Mouse (Mus musculus): Measurements from ENCODE around the gene Ndufb10. TPM values are rescaled to one million over a fixed set of nuclear protein-coding genes. Genes with fewer than 3 reads are reported as not detected.

The Ndufb10 gene
- polyA plus RNA-seq (2015; fragmentation: Nextera tagmentation; extraction: Ambion mirVana) = 707 and 733 TPM in 2 replicates

DNA sequence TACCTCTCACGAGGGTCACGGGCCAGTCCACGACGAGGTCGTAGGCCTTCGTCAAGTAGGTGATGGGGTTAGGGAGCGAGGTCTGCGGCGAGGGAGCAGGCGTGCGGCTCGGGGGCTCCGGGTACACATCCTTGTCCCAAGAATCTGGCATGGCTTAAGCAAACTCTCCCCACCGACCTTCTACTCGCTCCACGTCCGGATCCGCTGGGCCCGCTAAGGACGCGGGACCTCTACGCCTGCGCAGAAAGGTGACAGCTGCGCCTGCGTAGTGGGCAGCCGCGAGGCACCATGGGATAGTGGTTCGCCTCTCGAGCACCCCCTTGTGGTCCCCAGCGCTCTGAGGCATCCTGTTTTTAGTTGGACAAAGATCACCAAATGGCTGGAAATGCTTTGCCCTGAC lies at the start of gene Ndufb10:
Gene Ndufb10 (minus strand): TSS at position 295 of the 400 bp plus-strand sequence.

DNA sequence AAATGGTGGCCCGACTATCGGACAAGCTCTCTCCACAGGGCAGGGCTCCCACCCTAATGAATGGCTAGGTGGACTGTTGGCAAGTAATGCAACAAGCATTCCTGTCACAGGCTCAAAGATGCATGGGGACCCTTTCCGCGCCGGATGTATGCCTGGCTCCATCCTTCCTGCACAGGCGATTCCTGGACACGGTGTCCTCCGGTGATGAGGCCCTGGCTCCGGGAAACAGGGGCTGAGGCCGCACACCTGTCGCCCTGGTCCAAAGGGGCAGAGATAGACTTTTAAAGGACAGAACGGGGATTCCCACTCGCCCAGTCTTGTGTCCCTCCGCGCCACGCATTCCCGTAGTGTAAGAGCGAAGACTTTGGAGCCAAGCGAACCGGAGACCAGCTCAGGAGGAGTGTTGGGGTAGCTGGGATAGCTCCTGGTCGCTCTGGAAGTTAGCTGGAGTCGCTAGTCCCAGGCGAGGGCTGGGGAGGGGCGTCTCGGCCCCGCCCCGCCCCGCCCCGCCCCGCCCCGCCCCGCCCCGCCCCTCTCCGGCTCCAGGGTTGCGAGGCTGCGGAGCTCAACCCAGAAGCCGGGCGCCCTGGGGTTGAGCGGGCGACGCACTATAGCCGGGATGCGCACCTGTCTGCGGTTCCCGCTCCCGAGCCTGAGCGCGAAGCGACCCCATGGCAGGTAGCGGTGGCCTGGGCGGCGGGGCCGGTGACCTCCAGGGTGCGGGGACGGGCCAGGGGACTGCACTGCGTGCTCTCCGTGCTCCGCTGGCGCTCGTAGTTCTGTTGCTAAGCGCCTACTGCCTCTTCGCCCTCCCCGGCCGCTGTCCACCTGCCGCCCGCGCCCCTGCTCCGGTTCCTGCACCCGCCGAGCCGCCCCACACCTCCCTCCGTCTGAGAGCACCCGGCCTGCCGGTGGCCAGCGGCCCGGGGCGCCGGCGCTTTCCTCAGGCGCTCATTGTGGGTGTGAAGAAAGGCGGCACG lies 28.4 kb upstream of the Ndufb10 start, which contains the start of gene Hs3st6:
Gene Hs3st6 (plus strand): TSS at position 574 of the 980 bp plus-strand sequence.

GRCm38 (mm10) chr17:24736330-24737051 lies 12.2 kb upstream of the Ndufb10 start, which contains the start of gene Msrb1:
TSS of gene Msrb1 (plus strand) at chr17:24736642.

GRCm38 (mm10) chr17:24727618-24728017 lies 3.3 kb upstream of the Ndufb10 start, which contains the start of gene Rpl3l:
TSS of gene Rpl3l (plus strand) at chr17:24727820.

DNA sequence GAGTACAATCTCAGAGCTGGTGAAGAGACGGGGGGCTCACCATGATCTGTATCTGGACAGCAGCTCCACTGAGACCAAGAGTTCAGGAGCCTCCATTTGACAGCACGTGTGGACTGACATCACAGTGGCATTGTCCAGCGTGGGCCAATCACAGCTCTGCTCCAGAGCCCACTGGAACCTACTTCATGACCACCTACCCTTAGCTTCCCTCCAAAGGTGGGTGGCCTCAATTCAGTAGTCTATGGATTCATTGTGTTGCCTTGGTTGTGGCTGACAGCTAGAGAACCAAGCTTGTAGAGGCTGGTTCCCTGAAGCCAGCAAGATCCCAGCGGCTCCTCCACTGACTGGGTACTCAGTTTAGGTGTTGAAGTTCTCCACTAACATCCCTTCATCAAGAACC lies 6.3 kb downstream of the Ndufb10 start, which contains the start of the genes Rnf151 and Rps2:
Gene Rnf151 (minus strand): TSS at position 121 of the 400 bp plus-strand sequence.
Gene Rps2 (plus strand): TSS at position 174 of the 400 bp plus-strand sequence.

DNA sequence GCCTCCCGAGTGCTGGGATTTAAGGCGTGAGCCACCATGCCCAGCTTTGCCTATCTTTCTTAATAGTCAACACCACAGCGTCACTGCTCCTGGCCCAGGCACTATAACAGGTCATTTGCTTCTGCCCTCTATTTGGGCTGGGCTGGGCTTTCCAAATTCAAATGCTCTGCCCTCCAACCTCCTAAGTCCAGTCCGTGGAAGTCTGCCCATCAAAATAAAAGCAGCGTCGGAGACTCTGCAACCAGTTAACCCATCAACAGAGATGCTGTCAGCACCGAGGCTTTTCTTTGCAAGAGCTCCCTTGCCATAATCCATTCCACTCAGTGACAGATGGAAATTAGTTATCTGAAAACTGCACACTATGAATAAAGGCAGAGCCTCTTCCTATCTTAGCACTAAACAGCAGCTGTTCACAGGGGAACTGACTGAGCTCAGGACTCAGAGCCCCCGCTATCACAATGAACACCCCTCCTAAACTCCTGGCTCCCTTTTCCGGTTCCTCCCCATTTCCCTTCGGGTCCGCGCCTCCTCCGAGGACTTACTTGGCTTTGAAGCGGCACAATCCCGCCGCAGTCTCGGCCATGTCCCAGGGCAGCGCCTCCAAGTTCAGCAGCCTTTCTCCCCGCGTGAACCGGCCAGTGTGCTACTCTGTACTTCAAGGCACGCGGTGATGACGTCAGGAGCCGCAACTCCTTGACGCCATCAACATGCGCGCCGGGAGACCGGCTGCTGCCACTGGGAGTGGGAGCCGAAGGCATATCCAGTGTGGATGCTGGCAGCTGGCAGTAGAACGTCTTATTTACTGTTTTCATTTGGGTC lies 17.1 kb downstream of the Ndufb10 start, which contains the start of gene Tbl3:
Gene Tbl3 (minus strand): TSS at position 679 of the 819 bp plus-strand sequence.

GRCm38 (mm10) chr17:24696011-24696697 lies 28.1 kb downstream of the Ndufb10 start, which contains the start of the genes Gfer and Noxo1:
TSS of gene Gfer (minus strand) at chr17:24696156.
TSS of gene Noxo1 (plus strand) at chr17:24696234.

GRCm38 (mm10) chr17:24689251-24690081 lies 34.8 kb downstream of the Ndufb10 start, which contains the start of gene Syngr3:
TSS of gene Syngr3 (minus strand) at chr17:24689955.

Other genes starting within 250 kb of the Ndufb10 start
- gene Mlst8, start 245.4 kb downstream of the Ndufb10 start, polyA plus RNA-seq (2015; fragmentation: Nextera tagmentation; extraction: Ambion mirVana) = 8.4 and 8.8 TPM in 2 replicates
- gene Caskin1, start 235.9 kb downstream of the Ndufb10 start, polyA plus RNA-seq (2015; fragmentation: Nextera tagmentation; extraction: Ambion mirVana) = 0.29 and 0.34 TPM in 2 replicates
- 43.2 and 46.8 TPM in 2 replicates for gene Traf7, start 196.5 kb downstream of the Ndufb10 start, polyA plus RNA-seq (2015; fragmentation: Nextera tagmentation; extraction: Ambion mirVana)
- 0.39 and 0.69 TPM in 2 replicates for gene Rab26, start 190.3 kb downstream of the Ndufb10 start, polyA plus RNA-seq (2015; fragmentation: Nextera tagmentation; extraction: Ambion mirVana)
- gene Pkd1, start 174.6 kb downstream of the Ndufb10 start, polyA plus RNA-seq (2015; fragmentation: Nextera tagmentation; extraction: Ambion mirVana) = 12.6 TPM in 2 replicates
- 25.6 and 31.9 TPM in 2 replicates for gene Tsc2, start 91.8 kb downstream of the Ndufb10 start, polyA plus RNA-seq (2015; fragmentation: Nextera tagmentation; extraction: Ambion mirVana)
- 11.1 TPM in 2 replicates for gene Nthl1, start 91.8 kb downstream of the Ndufb10 start, polyA plus RNA-seq (2015; fragmentation: Nextera tagmentation; extraction: Ambion mirVana)
- gene Slc9a3r2, start 74.2 kb downstream of the Ndufb10 start, polyA plus RNA-seq (2015; fragmentation: Nextera tagmentation; extraction: Ambion mirVana) = 38.9 and 45.6 TPM in 2 replicates
- gene Npw, start 66.0 kb downstream of the Ndufb10 start, polyA plus RNA-seq (2015; fragmentation: Nextera tagmentation; extraction: Ambion mirVana) = not detected in 2 replicates
- 9.0 and 11.7 TPM in 2 replicates for gene Zfp598, start 54.8 kb downstream of the Ndufb10 start, polyA plus RNA-seq (2015; fragmentation: Nextera tagmentation; extraction: Ambion mirVana)
- gene Syngr3, start 34.5 kb downstream of the Ndufb10 start, polyA plus RNA-seq (2015; fragmentation: Nextera tagmentation; extraction: Ambion mirVana) = 0.11 TPM in 1 of 2 replicates, not detected in the other
- 33.2 and 39.3 TPM in 2 replicates for gene Gfer, start 28.3 kb downstream of the Ndufb10 start, polyA plus RNA-seq (2015; fragmentation: Nextera tagmentation; extraction: Ambion mirVana)
- 1.1 and 1.8 TPM in 2 replicates for gene Noxo1, start 28.2 kb downstream of the Ndufb10 start, polyA plus RNA-seq (2015; fragmentation: Nextera tagmentation; extraction: Ambion mirVana)
- gene Tbl3, start 16.8 kb downstream of the Ndufb10 start, polyA plus RNA-seq (2015; fragmentation: Nextera tagmentation; extraction: Ambion mirVana) = 22.5 and 25.2 TPM in 2 replicates
- gene Rnf151, start 6.4 kb downstream of the Ndufb10 start, polyA plus RNA-seq (2015; fragmentation: Nextera tagmentation; extraction: Ambion mirVana) = not detected in 2 replicates
- gene Rps2, start 6.4 kb downstream of the Ndufb10 start, polyA plus RNA-seq (2015; fragmentation: Nextera tagmentation; extraction: Ambion mirVana) = 829 and 862 TPM in 2 replicates
- gene Rpl3l, start 3.3 kb upstream of the Ndufb10 start, polyA plus RNA-seq (2015; fragmentation: Nextera tagmentation; extraction: Ambion mirVana) = 47.3 and 64.3 TPM in 2 replicates
- gene Msrb1, start 12.2 kb upstream of the Ndufb10 start, polyA plus RNA-seq (2015; fragmentation: Nextera tagmentation; extraction: Ambion mirVana) = 52.7 and 59.6 TPM in 2 replicates
- 0.51 TPM in 1 of 2 replicates, not detected in the other for gene Hs3st6, start 28.5 kb upstream of the Ndufb10 start, polyA plus RNA-seq (2015; fragmentation: Nextera tagmentation; extraction: Ambion mirVana)
- not detected in 2 replicates for gene Meiob, start 79.8 kb upstream of the Ndufb10 start, polyA plus RNA-seq (2015; fragmentation: Nextera tagmentation; extraction: Ambion mirVana)
- gene Hagh, start 115.7 kb upstream of the Ndufb10 start, polyA plus RNA-seq (2015; fragmentation: Nextera tagmentation; extraction: Ambion mirVana) = 71.4 and 75.0 TPM in 2 replicates
- 28.0 and 28.6 TPM in 2 replicates for gene Fahd1, start 125.9 kb upstream of the Ndufb10 start, polyA plus RNA-seq (2015; fragmentation: Nextera tagmentation; extraction: Ambion mirVana)
- 0.42 and 6.3 TPM in 2 replicates for gene Igfals, start 141.5 kb upstream of the Ndufb10 start, polyA plus RNA-seq (2015; fragmentation: Nextera tagmentation; extraction: Ambion mirVana)
- 21.2 and 24.8 TPM in 2 replicates for gene Nubp2, start 161.9 kb upstream of the Ndufb10 start, polyA plus RNA-seq (2015; fragmentation: Nextera tagmentation; extraction: Ambion mirVana)
- 36.7 and 37.8 TPM in 2 replicates for gene Spsb3, start 162.2 kb upstream of the Ndufb10 start, polyA plus RNA-seq (2015; fragmentation: Nextera tagmentation; extraction: Ambion mirVana)
- 18.2 and 18.6 TPM in 2 replicates for gene Eme2, start 170.6 kb upstream of the Ndufb10 start, polyA plus RNA-seq (2015; fragmentation: Nextera tagmentation; extraction: Ambion mirVana)
- 185 and 189 TPM in 2 replicates for gene Mrps34, start 170.6 kb upstream of the Ndufb10 start, polyA plus RNA-seq (2015; fragmentation: Nextera tagmentation; extraction: Ambion mirVana)
- 22.1 and 25.2 TPM in 2 replicates for gene Nme3, start 172.0 kb upstream of the Ndufb10 start, polyA plus RNA-seq (2015; fragmentation: Nextera tagmentation; extraction: Ambion mirVana)
- 11.9 and 12.0 TPM in 2 replicates for gene Mapk8ip3, start 212.5 kb upstream of the Ndufb10 start, polyA plus RNA-seq (2015; fragmentation: Nextera tagmentation; extraction: Ambion mirVana)
- 20.1 and 26.9 TPM in 2 replicates for gene Jpt2, start 236.2 kb upstream of the Ndufb10 start, polyA plus RNA-seq (2015; fragmentation: Nextera tagmentation; extraction: Ambion mirVana)

Data from skeletal muscle tissue, postnatal 0 days (tissue).